Mouse (Mus musculus): ENCODE measurements at regions not wholly inside any gene's neighbourhood (a gene's known extent, or its start where the extent isn't known, plus 50 kb on each side); places are given as distances from the start of the nearest gene placed in this dataset.
A peak's percentile ranks its signal among the peaks of the same experiment; 100 is the strongest.

DNA sequence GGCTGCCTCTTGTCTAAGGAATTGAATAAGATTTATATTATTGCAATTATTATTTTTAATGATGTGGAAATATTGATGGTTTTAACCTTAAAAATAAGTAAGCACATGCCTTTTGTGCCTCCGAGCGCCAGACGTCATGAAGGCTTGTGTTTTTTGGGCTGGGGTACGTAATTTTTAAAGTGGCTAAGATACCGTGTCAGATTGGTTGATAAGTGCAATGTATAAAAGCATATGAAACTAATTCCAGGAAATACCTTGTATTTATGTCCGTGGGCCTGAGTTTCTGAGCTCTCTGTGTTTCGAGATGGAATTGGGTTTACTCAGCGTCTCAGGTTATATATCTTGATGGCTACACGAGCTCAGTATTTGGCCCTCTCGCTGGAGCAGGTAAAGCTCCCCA, 414.7 kb downstream of the Med13l start:
- Histone ChIP-seq H3K4me1 (replicated peaks; ENCODE audit: control insufficient read depth, insufficient read depth, low read length) (no peaks in the 10 kb centered on the region), H3K9ac (ENCODE audit: low read length) (no peak overlapping the region), H3K4me2 (ENCODE audit: low read depth, low read length) (no peak overlapping the region), H3K27me3 (ENCODE audit: control insufficient read depth, insufficient read depth, low read depth, low read length) (no peaks in the 10 kb centered on the region), H3K4me3 (ENCODE audit: low read length) (no peak overlapping the region), H3K36me3 (ENCODE audit: control insufficient read depth, insufficient read depth, low read length) (no peaks in the 10 kb centered on the region), H3K27ac (ENCODE audit: low read length) (no peak overlapping the region), H3K9me3 (ENCODE audit: control insufficient read depth, low read length) (no peaks in the 10 kb centered on the region)
- no peak for ATAC-seq (ENCODE audit: low read depth)
- WGBS: 70% methylated on average over 10 of the region's 10 CpGs

DNA sequence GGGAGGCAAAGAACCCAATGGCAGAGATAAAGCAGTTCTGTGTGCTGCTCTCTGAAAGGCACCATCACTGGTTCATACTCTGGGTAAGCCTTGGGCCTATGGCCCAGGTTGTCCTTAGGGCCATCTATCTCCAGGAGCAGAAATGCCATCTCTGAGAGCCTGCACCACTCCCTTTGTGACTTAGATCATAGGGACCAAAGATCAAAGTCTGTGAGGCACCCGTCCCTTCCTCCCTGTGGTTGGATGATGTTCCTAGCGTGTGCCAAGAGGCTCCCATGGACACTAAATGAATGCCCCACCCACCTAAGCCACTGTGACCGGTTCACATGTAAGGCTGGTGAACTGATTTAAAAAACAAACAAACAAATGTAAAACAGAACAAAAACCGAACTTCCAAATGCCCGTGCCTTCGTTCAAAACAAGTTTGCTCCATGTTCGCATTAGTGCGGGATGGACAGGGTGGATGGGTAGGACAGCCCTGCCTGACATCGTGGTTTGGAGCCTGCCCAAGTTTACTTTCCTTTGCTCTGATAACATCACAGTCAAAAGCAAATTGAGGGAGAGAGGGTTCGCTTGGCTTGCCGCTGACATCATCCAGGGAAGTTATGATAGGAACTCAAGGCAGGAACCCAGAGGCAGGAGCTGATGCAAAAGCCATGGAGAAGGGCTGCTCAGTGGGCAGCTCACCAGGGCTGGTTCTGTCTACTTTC, 418.6 kb downstream of the Med13l start:
- Histone ChIP-seq H3K27ac (ENCODE audit: low read length) (no peak overlapping the region), H3K9me3 (ENCODE audit: control insufficient read depth, low read length) (no peaks in the 10 kb centered on the region), H3K4me3 (ENCODE audit: low read length) (no peak overlapping the region), H3K27me3 (ENCODE audit: control insufficient read depth, insufficient read depth, low read depth, low read length) (no peaks in the 10 kb centered on the region), H3K36me3 (ENCODE audit: control insufficient read depth, insufficient read depth, low read length) (no peaks in the 10 kb centered on the region), H3K4me1 (replicated peaks; ENCODE audit: control insufficient read depth, insufficient read depth, low read length) (peaks cover 6% of the 10 kb centered on the region; the same call in 1 of the 2 replicates), H3K9ac (ENCODE audit: low read length) (no peak overlapping the region), H3K4me2 (ENCODE audit: low read depth, low read length) (no peak overlapping the region)
- 54% methylated on average over 11 of the region's 11 CpGs for WGBS
- ATAC-seq (ENCODE audit: low read depth): no peak

GRCm38 (mm10) chr5:118981046-118981445, 420.6 kb downstream of the Med13l start:
- ATAC-seq (ENCODE audit: low read depth): peak; percentile 87
- Histone ChIP-seq H3K9ac (ENCODE audit: low read length) (no peak overlapping the region), H3K4me1 (replicated peaks; ENCODE audit: control insufficient read depth, insufficient read depth, low read length) (peaks cover 7% of the 10 kb centered on the region; the same call in 1 of the 2 replicates), H3K27me3 (ENCODE audit: control insufficient read depth, insufficient read depth, low read depth, low read length) (no peaks in the 10 kb centered on the region), H3K4me2 (ENCODE audit: low read depth, low read length) (peak overlapping the region; percentile 22; the same call in 1 of the 2 replicates), H3K36me3 (ENCODE audit: control insufficient read depth, insufficient read depth, low read length) (no peaks in the 10 kb centered on the region), H3K9me3 (ENCODE audit: control insufficient read depth, low read length) (no peaks in the 10 kb centered on the region), H3K27ac (ENCODE audit: low read length) (peak overlapping the region; percentile 51), H3K4me3 (ENCODE audit: low read length) (no peak overlapping the region)
- 20% methylated on average over 15 of the region's 16 CpGs for WGBS

- H3K4me3 ChIP-seq (ENCODE audit: low read length): no peak overlapping the region
- 77% methylated on average over 3 of the region's 3 CpGs for WGBS
- H3K9ac ChIP-seq (ENCODE audit: low read length): no peak overlapping the region
- no peaks in the 10 kb centered on the region for H3K27me3 ChIP-seq (ENCODE audit: control insufficient read depth, insufficient read depth, low read depth, low read length)
- H3K4me2 ChIP-seq (ENCODE audit: low read depth, low read length): no peak overlapping the region
- peaks cover 9% of the 10 kb centered on the region for H3K4me1 ChIP-seq (replicated peaks; ENCODE audit: control insufficient read depth, insufficient read depth, low read length)
- H3K27ac ChIP-seq (ENCODE audit: low read length): no peak overlapping the region
- no peaks in the 10 kb centered on the region for H3K9me3 ChIP-seq (ENCODE audit: control insufficient read depth, low read length)
- ATAC-seq (ENCODE audit: low read depth): no peak
- H3K36me3 ChIP-seq (ENCODE audit: control insufficient read depth, insufficient read depth, low read length): no peaks in the 10 kb centered on the region
Measured at GRCm38 (mm10) chr5:118984251-118984650, 423.8 kb downstream of the Med13l start.

GRCm38 (mm10) chr5:118984797-118985408, 424.4 kb downstream of the Med13l start:
- no peak for ATAC-seq (ENCODE audit: low read depth)
- 60% methylated on average over 9 of the region's 9 CpGs for WGBS
- H3K4me2 ChIP-seq (ENCODE audit: low read depth, low read length): no peak overlapping the region

DNA sequence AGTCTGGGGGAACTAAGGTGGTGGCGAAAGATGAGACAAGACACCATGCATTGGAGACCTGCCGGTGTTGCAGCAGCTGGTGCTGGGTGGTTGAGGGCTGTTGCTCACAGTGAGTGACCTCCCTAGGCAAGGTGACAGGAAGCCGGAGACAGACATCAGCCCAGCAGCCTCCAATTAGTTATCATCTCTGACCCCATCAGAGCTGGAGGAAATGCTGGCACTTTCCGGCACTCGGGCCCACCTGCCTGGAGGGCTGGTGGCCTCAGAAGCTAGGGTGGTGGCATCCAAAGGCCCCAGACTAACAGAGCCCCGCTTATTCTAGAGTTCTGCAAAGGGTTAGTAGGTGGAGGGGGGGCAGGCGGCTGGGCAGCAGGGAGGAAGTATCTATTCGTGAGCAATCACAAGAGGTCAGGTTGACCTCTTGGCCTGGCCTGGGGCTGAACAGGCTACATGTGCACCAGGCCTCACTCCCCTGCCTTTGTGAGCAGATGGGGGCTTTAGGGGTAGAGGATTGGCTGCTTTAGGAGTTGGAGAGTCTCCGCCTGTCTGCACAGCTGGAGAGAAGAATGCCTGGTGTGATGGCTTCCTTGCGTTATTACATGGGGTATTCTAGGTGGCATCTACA, 427.0 kb downstream of the Med13l start:
- no peak overlapping the region for H3K27ac ChIP-seq (ENCODE audit: low read length)
- H3K36me3 ChIP-seq (ENCODE audit: control insufficient read depth, insufficient read depth, low read length): no peaks in the 10 kb centered on the region
- H3K4me3 ChIP-seq (ENCODE audit: low read length): no peak overlapping the region
- H3K4me2 ChIP-seq (ENCODE audit: low read depth, low read length): no peak overlapping the region
- WGBS: 55% methylated on average over 10 of the region's 10 CpGs
- no peak overlapping the region for H3K9ac ChIP-seq (ENCODE audit: low read length)
- ATAC-seq (ENCODE audit: low read depth): no peak
- H3K9me3 ChIP-seq (ENCODE audit: control insufficient read depth, low read length): no peaks in the 10 kb centered on the region
- H3K4me1 ChIP-seq (replicated peaks; ENCODE audit: control insufficient read depth, insufficient read depth, low read length): peaks cover 3% of the 10 kb centered on the region; the same call in 1 of the 2 replicates
- no peaks in the 10 kb centered on the region for H3K27me3 ChIP-seq (ENCODE audit: control insufficient read depth, insufficient read depth, low read depth, low read length)

More at GRCm38 (mm10) chr5:118984797-118985408, 424.4 kb downstream of the Med13l start:
- Histone ChIP-seq H3K27me3 (ENCODE audit: control insufficient read depth, insufficient read depth, low read depth, low read length) (no peaks in the 10 kb centered on the region), H3K27ac (ENCODE audit: low read length) (no peak overlapping the region), H3K4me1 (replicated peaks; ENCODE audit: control insufficient read depth, insufficient read depth, low read length) (peaks cover 9% of the 10 kb centered on the region), H3K9me3 (ENCODE audit: control insufficient read depth, low read length) (no peaks in the 10 kb centered on the region), H3K36me3 (ENCODE audit: control insufficient read depth, insufficient read depth, low read length) (no peaks in the 10 kb centered on the region), H3K4me3 (ENCODE audit: low read length) (no peak overlapping the region), H3K9ac (ENCODE audit: low read length) (no peak overlapping the region)

GRCm38 (mm10) chr5:118999124-118999523, 438.6 kb downstream of the Med13l start:
- Histone ChIP-seq H3K36me3 (ENCODE audit: control insufficient read depth, insufficient read depth, low read length) (no peaks in the 10 kb centered on the region), H3K4me1 (replicated peaks; ENCODE audit: control insufficient read depth, insufficient read depth, low read length) (no peaks in the 10 kb centered on the region), H3K4me2 (ENCODE audit: low read depth, low read length) (no peak overlapping the region), H3K9me3 (ENCODE audit: control insufficient read depth, low read length) (no peaks in the 10 kb centered on the region), H3K27ac (ENCODE audit: low read length) (no peak overlapping the region), H3K4me3 (ENCODE audit: low read length) (no peak overlapping the region), H3K27me3 (ENCODE audit: control insufficient read depth, insufficient read depth, low read depth, low read length) (no peaks in the 10 kb centered on the region), H3K9ac (ENCODE audit: low read length) (no peak overlapping the region)
- WGBS: 12% methylated on average over 14 of the region's 15 CpGs
- no peak for ATAC-seq (ENCODE audit: low read depth)

GRCm38 (mm10) chr5:119005825-119006471, 445.5 kb downstream of the Med13l start:
- Histone ChIP-seq H3K4me2 (ENCODE audit: low read depth, low read length) (peak overlapping the region; percentile 71), H3K4me1 (replicated peaks; ENCODE audit: control insufficient read depth, insufficient read depth, low read length) (peaks cover 8% of the 10 kb centered on the region), H3K36me3 (ENCODE audit: control insufficient read depth, insufficient read depth, low read length) (no peaks in the 10 kb centered on the region), H3K4me3 (ENCODE audit: low read length) (peak overlapping the region; percentile 42), H3K9ac (ENCODE audit: low read length) (peak overlapping the region; percentile 69), H3K27ac (ENCODE audit: low read length) (no peak overlapping the region), H3K9me3 (ENCODE audit: control insufficient read depth, low read length) (no peaks in the 10 kb centered on the region), H3K27me3 (ENCODE audit: control insufficient read depth, insufficient read depth, low read depth, low read length) (peaks cover 7% of the 10 kb centered on the region)
- WGBS: 1% methylated on average over 34 of the region's 34 CpGs
- ATAC-seq (ENCODE audit: low read depth): peak; percentile 41; the same call in 1 of the 2 replicates

- peak; percentile 59 for ATAC-seq (ENCODE audit: low read depth)
- Histone ChIP-seq H3K4me3 (ENCODE audit: low read length) (no peak overlapping the region), H3K4me2 (ENCODE audit: low read depth, low read length) (no peak overlapping the region), H3K9ac (ENCODE audit: low read length) (no peak overlapping the region), H3K4me1 (replicated peaks; ENCODE audit: control insufficient read depth, insufficient read depth, low read length) (peaks cover 8% of the 10 kb centered on the region), H3K27me3 (ENCODE audit: control insufficient read depth, insufficient read depth, low read depth, low read length) (peaks cover 7% of the 10 kb centered on the region), H3K27ac (ENCODE audit: low read length) (peak overlapping the region; percentile 30; the same call in 1 of the 2 replicates), H3K36me3 (ENCODE audit: control insufficient read depth, insufficient read depth, low read length) (no peaks in the 10 kb centered on the region), H3K9me3 (ENCODE audit: control insufficient read depth, low read length) (peaks cover 3% of the 10 kb centered on the region; the same call in 1 of the 2 replicates)
- WGBS: 54% methylated on average over 14 of the region's 14 CpGs
Measured at GRCm38 (mm10) chr5:119010048-119010447, 449.6 kb downstream of the Med13l start.
